In genomic region chr9:41028470-41028869, GRCm38 (mm10) we compare ENCODE assay signal across 9 mouse cellular contexts. TPM values are rescaled to one million over a fixed set of nuclear protein-coding genes. Genes with fewer than 3 reads are reported as not detected.
DNase-seq lines count a peak whose midpoint lies in the region; ATAC-seq and TF ChIP-seq lines count a peak whose summit lies in the region.
"Had no signal": no experiment of that assay in that cellular context is flagged by ENCODE, and none has a peak within 500 bp of the region (broad histone marks: within the 10 kb centered on the region; RNA-seq: fewer than 3 reads in every experiment).

No protein-coding gene starts in this region.

- no peak for ATAC-seq in neural tube, embryonic 15.5 days (ENCODE audit: low FRiP score)

- H3K4me1 ChIP-seq in cerebellum, adult 2 months (ENCODE audit: control insufficient read depth, insufficient read depth, low read length): no peaks in the 10 kb centered on the region
- peaks cover 14% of the 10 kb centered on the region for H3K4me1 ChIP-seq in neural tube, embryonic 15.5 days
- no peaks in the 10 kb centered on the region for H3K4me1 ChIP-seq in thymus, adult 2 months (replicated peaks; ENCODE audit: control insufficient read depth, insufficient read depth, low read length)

- WGBS in cerebellum, adult 2 months: 47% methylated on average over 5 of the region's 5 CpGs
- 44% methylated on average over 5 of the region's 5 CpGs for WGBS in neural tube, embryonic 15.5 days
- 60% methylated on average over 5 of the region's 5 CpGs for WGBS in thymus, adult 2 months

- no peak overlapping the region for H3K4me3 ChIP-seq in cerebellum, adult 2 months (replicated peaks; ENCODE audit: insufficient read depth, low read depth, low read length)
- no peak overlapping the region for H3K4me3 ChIP-seq in neural tube, embryonic 15.5 days (replicated peaks)
- H3K4me3 ChIP-seq in thymus, adult 2 months (ENCODE audit: control insufficient read depth, insufficient read depth, low read length): no peak overlapping the region
- H3K4me3 ChIP-seq: neural tube, embryonic 13.5 days had no signal

- no peak overlapping the region for H3K4me2 ChIP-seq in neural tube, embryonic 15.5 days
- H3K4me2 ChIP-seq: neural tube, embryonic 13.5 days had no signal

- peaks cover 41% of the 10 kb centered on the region for H3K36me3 ChIP-seq in neural tube, embryonic 15.5 days
- no peaks in the 10 kb centered on the region for H3K36me3 ChIP-seq in thymus, adult 2 months (ENCODE audit: control insufficient read depth, insufficient read depth, low read length)

- no peak overlapping the region for H3K9ac ChIP-seq in neural tube, embryonic 15.5 days (replicated peaks)
- H3K9ac ChIP-seq: neural tube, embryonic 13.5 days had no signal

- DNase-seq in cerebellum, adult 2 months: peak; percentile 57 to 68
- DNase-seq in cerebellum, adult 11-12 months: no peak
- peak; percentile 50 for DNase-seq in neural tube, embryonic 10.5 days (ENCODE audit: extremely low spot score, low spot score)
- peak; percentile 75 for DNase-seq in cerebellum, adult 9-10 months
- peak; percentile 41 to 66 for DNase-seq in kidney, adult 8-10 months
- peak; percentile 60 for DNase-seq in lung, postnatal 10 days
- peak; percentile 54 for DNase-seq in thymus, adult 2 months

- no peak overlapping the region for H3K27ac ChIP-seq in cerebellum, adult 2 months (ENCODE audit: insufficient read depth, low read length)
- no peak overlapping the region for H3K27ac ChIP-seq in neural tube, embryonic 15.5 days (replicated peaks)
- H3K27ac ChIP-seq in thymus, adult 2 months (ENCODE audit: control insufficient read depth, insufficient read depth, low read length): no peak overlapping the region
- H3K27ac ChIP-seq: neural tube, embryonic 13.5 days had no signal

- no peaks in the 10 kb centered on the region for H3K27me3 ChIP-seq in cerebellum, adult 2 months (ENCODE audit: control insufficient read depth, insufficient read depth, low read length)
- no peaks in the 10 kb centered on the region for H3K27me3 ChIP-seq in neural tube, embryonic 15.5 days (replicated peaks)
- H3K27me3 ChIP-seq in thymus, adult 2 months (ENCODE audit: control insufficient read depth, insufficient read depth, low read length): no peaks in the 10 kb centered on the region
- H3K27me3 ChIP-seq: neural tube, embryonic 13.5 days had no signal

- no peaks in the 10 kb centered on the region for H3K9me3 ChIP-seq in neural tube, embryonic 15.5 days (replicated peaks)
- H3K9me3 ChIP-seq: neural tube, embryonic 13.5 days had no signal

- TF ChIP-seq CTCF in cerebellum, adult 2 months (IDR thresholded peaks at IDR 0.05; ENCODE audit: borderline replicate concordance, insufficient read depth, low read depth, low read length): peak; percentile 68
- no peak for TF ChIP-seq CTCF in thymus, adult 2 months (IDR thresholded peaks at IDR 0.05; ENCODE audit: borderline replicate concordance, control insufficient read depth, extremely low read depth, insufficient read depth, low read length, poor library complexity)

- no peak for TF ChIP-seq POLR2A in cerebellum, adult 2 months (IDR thresholded peaks at IDR 0.05; ENCODE audit: borderline replicate concordance, insufficient read depth, low read length)
- no peak for TF ChIP-seq POLR2A in thymus, adult 2 months (IDR thresholded peaks at IDR 0.05; ENCODE audit: control insufficient read depth, extremely low read depth, insufficient read depth, low read length, poor library complexity)

RNA-seq across cellular contexts. Expression of gene Crtam, which starts 24.0 kb away (rescaled TPM):
- 26.4 and 29.5 TPM in 2 replicates for polyA plus RNA-seq in cerebellum, adult 2 months (2012; rRNA removed)
- polyA plus RNA-seq in neural tube, embryonic 15.5 days (2015; fragmentation: Nextera tagmentation; extraction: Ambion mirVana): 0.08 and 0.15 TPM in 2 replicates
- 0.13 and 0.47 TPM in 2 replicates for polyA plus RNA-seq in thymus, adult 2 months (2012; rRNA removed)

Comparison
In these comparisons a context has a peak if more than half of its experiments do, and no peak if none do; other contexts are left out.
1. RNA of gene Crtam, which starts 24.0 kb away (polyA plus RNA-seq): 26.4 to 29.5 TPM in cerebellum, adult 2 months; 0.13 to 0.47 TPM in thymus, adult 2 months and 0.08 to 0.15 TPM in neural tube, embryonic 15.5 days; every median in the first group is over 10 times any median in the second.